Mouse (Mus musculus): Measurements from ENCODE around the gene Ino80d.

GRCm38 (mm10) chr1:62934752-62935329 is 179.6 kb downstream of the Ino80d start:
- no peak for TF ChIP-seq CTCF (IDR thresholded peaks at IDR 0.05; ENCODE audit: extremely low read depth, insufficient read depth, insufficient read length, insufficient replicate concordance)
- TF ChIP-seq POLR2A (IDR thresholded peaks at IDR 0.05; ENCODE audit: low read depth, low read length), result no peak
